Mouse (Mus musculus) heart, embryonic 12.5 days (tissue): ENCODE measurements around the gene Acap2. TPM values are rescaled to one million over a fixed set of nuclear protein-coding genes. Genes with fewer than 3 reads are reported as not detected.

Experiments used
- ATAC-seq: fragments of 200-750 bp; cut with Nextera tagmentation; 2 replicates; pipeline ENCODE4 v1.8.0; 2017; ENCODE audit warnings: moderate TSS enrichment, moderate library complexity; ENCODE audit not compliant: insufficient number of reproducible peaks, low FRiP score
- H3K27ac ChIP-seq: fragments of 300-500 bp; sonication (generic); 2 replicates; pipeline ENCODE4 v1.5.1; 2016; ENCODE audit warnings: mild to moderate bottlenecking, moderate library complexity; ENCODE audit not compliant: poor library complexity, severe bottlenecking
- H3K27me3 ChIP-seq: fragments of 300-500 bp; sonication (generic); replicated peaks from 2 replicates; pipeline ENCODE4 v1.6.1; 2016; ENCODE audit warnings: mild to moderate bottlenecking, moderate library complexity
- H3K36me3 ChIP-seq: fragments of 300-500 bp; sonication (generic); 2 replicates; pipeline ENCODE4 v1.6.1; 2016; ENCODE audit warnings: mild to moderate bottlenecking, moderate library complexity
- H3K4me1 ChIP-seq: fragments of 300-500 bp; sonication (generic); replicated peaks from 2 replicates; pipeline ENCODE4 v1.6.1; 2016; ENCODE audit warnings: mild to moderate bottlenecking
- H3K4me2 ChIP-seq: fragments of 300-500 bp; sonication (generic); 2 replicates; pipeline ENCODE4 v1.6.1; 2016; ENCODE audit warnings: mild to moderate bottlenecking, moderate library complexity
- H3K4me3 ChIP-seq: fragments of 300-500 bp; sonication (generic); 2 replicates; pipeline ENCODE4 v1.5.1; 2016; ENCODE audit warnings: mild to moderate bottlenecking
- H3K9ac ChIP-seq: fragments of 300-500 bp; sonication (generic); 2 replicates; pipeline ENCODE4 v1.6.1; 2016; ENCODE audit warnings: mild to moderate bottlenecking, moderate library complexity
- H3K9me3 ChIP-seq: fragments of 300-500 bp; sonication (generic); replicated peaks from 2 replicates; pipeline ENCODE4 v1.6.1; 2016; ENCODE audit warnings: mild to moderate bottlenecking, moderate library complexity
- WGBS: fragments of 180-500 bp; shearing (Covaris S2); methylation state at CpG from one replicate; pipeline ENCODE4 v1.1.7; 2016; 5-methylcytosine and 5-hydroxymethylcytosine counted together
- polyA plus RNA-seq: library from polyadenylated mRNA; unstranded; fragments of >200 nt; fragmentation: Nextera tagmentation; extraction: Ambion mirVana; gene quantifications from 2 replicates; pipeline ENCODE4 v1.2.1, GENCODE M21; 2016

Acap2 gene
- polyA plus RNA-seq, 1 experiment from 2014 or later: 17.0 TPM

GRCm38 (mm10) chr16:31046217-31046659 is 154.8 kb downstream of the Acap2 start:
- Histone ChIP-seq H3K9ac (peak overlapping the region; percentile 56), H3K4me3 (no peak overlapping the region), H3K9me3 (no peaks in the 10 kb centered on the region), H3K4me2 (peak overlapping the region; percentile 50), H3K27me3 (no peaks in the 10 kb centered on the region), H3K36me3 (no peaks in the 10 kb centered on the region), H3K4me1 (peaks cover 32% of the 10 kb centered on the region), H3K27ac (peak overlapping the region; percentile 85)
- WGBS: 22% methylated on average over 14 of the region's 14 CpGs
- 0 out of 2 replicates have a peak, but pooled peaks have one; percentile 59 for ATAC-seq

- H3K4me3 ChIP-seq: no peak overlapping the region
- no peaks in the 10 kb centered on the region for H3K27me3 ChIP-seq
- no peak for ATAC-seq
- no peak overlapping the region for H3K9ac ChIP-seq
- peaks cover 33% of the 10 kb centered on the region for H3K4me1 ChIP-seq
- no peak overlapping the region for H3K27ac ChIP-seq
- H3K4me2 ChIP-seq: no peak overlapping the region
- 80% methylated on average over 5 of the region's 5 CpGs for WGBS
- no peaks in the 10 kb centered on the region for H3K9me3 ChIP-seq
- H3K36me3 ChIP-seq: no peaks in the 10 kb centered on the region
These were observed 155.8 kb downstream of the Acap2 start for GRCm38 (mm10) chr16:31045211-31045610.

GRCm38 (mm10) chr16:31043136-31043535 is 157.9 kb downstream of the Acap2 start:
- WGBS: 88% methylated on average over 5 of the region's 5 CpGs
- ATAC-seq: no peak
- peaks cover 40% of the 10 kb centered on the region for H3K4me1 ChIP-seq

More at GRCm38 (mm10) chr16:31043136-31043535, 157.9 kb downstream of the Acap2 start:
- no peak overlapping the region for H3K4me3 ChIP-seq
- H3K27ac ChIP-seq: no peak overlapping the region
- H3K9me3 ChIP-seq: no peaks in the 10 kb centered on the region
- no peak overlapping the region for H3K9ac ChIP-seq
- H3K4me2 ChIP-seq: no peak overlapping the region
- H3K27me3 ChIP-seq: no peaks in the 10 kb centered on the region
- H3K36me3 ChIP-seq: no peaks in the 10 kb centered on the region

Other genes with a start within 250 kb of the Acap2 start
- 12.9 and 13.7 TPM in 2 replicates for gene Xxylt1, start 119.8 kb downstream of the Acap2 start, polyA plus RNA-seq
- 97.2 and 103 TPM in 2 replicates for gene Ppp1r2, start 74.0 kb upstream of the Acap2 start, polyA plus RNA-seq
- gene Apod, start 113.6 kb upstream of the Acap2 start, polyA plus RNA-seq: 0.27 TPM in 1 of 2 replicates, not detected in the other
- 12.5 and 15.6 TPM in 2 replicates for gene Bdh1, start 221.0 kb upstream of the Acap2 start, polyA plus RNA-seq